Mouse (Mus musculus): ENCODE results near the gene Ccdc3. TPM values are rescaled to one million over a fixed set of nuclear protein-coding genes. Genes with fewer than 3 reads are reported as not detected.

Gene Ccdc3
- polyA plus RNA-seq (2015; fragmentation: Nextera tagmentation; extraction: Ambion mirVana) = 9.2 and 11.7 TPM in 2 replicates

DNA sequence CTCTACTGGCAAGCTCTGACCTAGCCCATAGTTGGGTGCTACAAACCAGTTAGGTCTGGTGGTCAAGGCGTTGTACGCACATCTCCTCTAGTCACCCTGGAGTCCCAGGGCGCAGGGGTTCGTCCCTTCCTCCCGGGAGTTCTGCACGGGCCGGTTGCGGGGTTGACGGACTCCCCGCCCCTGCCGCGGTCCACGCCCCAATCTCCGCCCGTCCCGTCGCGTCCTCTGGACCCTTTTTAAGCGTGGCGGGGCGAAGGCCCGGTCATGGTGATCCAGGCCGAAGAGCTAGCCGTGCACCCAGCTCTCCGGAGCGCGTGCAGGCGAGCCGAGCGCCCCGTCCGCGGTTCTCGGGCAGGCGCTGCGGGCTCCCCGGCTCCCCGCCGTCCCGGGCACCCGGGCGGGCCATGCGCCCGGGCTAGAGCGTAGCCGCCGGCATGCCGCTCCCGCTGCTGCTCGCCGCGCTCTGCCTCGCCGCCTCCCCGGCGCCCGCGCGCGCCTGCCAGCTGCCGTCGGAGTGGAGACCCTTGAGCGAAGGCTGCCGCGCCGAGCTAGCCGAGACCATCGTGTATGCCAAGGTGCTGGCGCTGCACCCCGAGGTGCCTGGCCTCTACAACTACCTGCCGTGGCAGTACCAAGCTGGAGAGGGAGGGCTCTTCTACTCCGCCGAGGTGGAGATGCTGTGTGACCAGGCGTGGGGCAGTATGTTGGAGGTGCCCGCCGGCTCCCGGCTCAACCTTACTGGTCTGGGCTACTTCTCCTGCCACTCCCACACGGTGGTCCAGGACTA is at the start of gene Ccdc3:
TSS of gene Ccdc3 (plus strand) at position 277 of the 787 bp plus-strand sequence.

Other genes starting within 250 kb of the Ccdc3 start
- gene Phyh, start 218.8 kb upstream of the Ccdc3 start, polyA plus RNA-seq (2015; fragmentation: Nextera tagmentation; extraction: Ambion mirVana) = 84.6 and 102 TPM in 2 replicates
- not detected in 2 replicates for gene Ucma, start 161.7 kb upstream of the Ccdc3 start, polyA plus RNA-seq (2015; fragmentation: Nextera tagmentation; extraction: Ambion mirVana)
- 5.9 and 7.0 TPM in 2 replicates for gene Mcm10, start 125.0 kb upstream of the Ccdc3 start, polyA plus RNA-seq (2015; fragmentation: Nextera tagmentation; extraction: Ambion mirVana)
- 18.8 and 20.3 TPM in 2 replicates for gene Optn, start 73.7 kb upstream of the Ccdc3 start, polyA plus RNA-seq (2015; fragmentation: Nextera tagmentation; extraction: Ambion mirVana)